Mouse (Mus musculus) cerebellum, adult 11 months (tissue): Measurements from ENCODE around the gene Dzip1.

Experiments used
- DNase-seq: peaks from one replicate; pipeline ENCODE4 v3.0.0; 2022

Gene Dzip1

GRCm38 (mm10) chr14:118868102-118868724 lies 57.0 kb downstream of the Dzip1 start:
- DNase-seq: no peak

GRCm38 (mm10) chr14:118867366-118867765 lies 57.9 kb downstream of the Dzip1 start:
- DNase-seq: no peak

- DNase-seq: no peak
Measured at GRCm38 (mm10) chr14:118866014-118866811, 59.0 kb downstream of the Dzip1 start.

GRCm38 (mm10) chr14:118864905-118865304 lies 60.4 kb downstream of the Dzip1 start:
- no peak for DNase-seq

GRCm38 (mm10) chr14:118862253-118862652 lies 63.0 kb downstream of the Dzip1 start:
- no peak for DNase-seq

GRCm38 (mm10) chr14:118858318-118858717 lies 66.9 kb downstream of the Dzip1 start:
- DNase-seq: no peak

- no peak for DNase-seq
Measured at GRCm38 (mm10) chr14:118856563-118856962, 68.7 kb downstream of the Dzip1 start.

- DNase-seq: no peak
Measured at GRCm38 (mm10) chr14:118855141-118855800, 70.0 kb downstream of the Dzip1 start.

- DNase-seq: no peak
Measured at GRCm38 (mm10) chr14:118854371-118855114, 70.7 kb downstream of the Dzip1 start.

GRCm38 (mm10) chr14:118851496-118852107 lies 73.7 kb downstream of the Dzip1 start:
- DNase-seq: no peak

GRCm38 (mm10) chr14:118850696-118851035 lies 74.6 kb downstream of the Dzip1 start:
- no peak for DNase-seq

GRCm38 (mm10) chr14:118850011-118850695 lies 75.1 kb downstream of the Dzip1 start:
- DNase-seq: no peak

- DNase-seq: no peak
Measured at GRCm38 (mm10) chr14:118848171-118848570, 77.1 kb downstream of the Dzip1 start.

GRCm38 (mm10) chr14:118846834-118847233 lies 78.4 kb downstream of the Dzip1 start:
- no peak for DNase-seq

- no peak for DNase-seq
Measured at GRCm38 (mm10) chr14:118842353-118842752, 82.9 kb downstream of the Dzip1 start.

- DNase-seq: no peak
Measured at GRCm38 (mm10) chr14:118840027-118840426, 85.2 kb downstream of the Dzip1 start.

GRCm38 (mm10) chr14:118839416-118839815 lies 85.8 kb downstream of the Dzip1 start:
- DNase-seq: no peak

GRCm38 (mm10) chr14:118838556-118839120 lies 86.6 kb downstream of the Dzip1 start:
- DNase-seq: no peak

GRCm38 (mm10) chr14:118836754-118837153 lies 88.5 kb downstream of the Dzip1 start:
- no peak for DNase-seq

GRCm38 (mm10) chr14:118836145-118836544 lies 89.1 kb downstream of the Dzip1 start:
- no peak for DNase-seq

GRCm38 (mm10) chr14:118834313-118834712 lies 90.9 kb downstream of the Dzip1 start:
- DNase-seq: no peak

- DNase-seq: no peak
Measured at GRCm38 (mm10) chr14:118833241-118833640, 92.0 kb downstream of the Dzip1 start.
